Comparison of ENCODE assay signal across 8 mouse cellular contexts in the genomic region with DNA sequence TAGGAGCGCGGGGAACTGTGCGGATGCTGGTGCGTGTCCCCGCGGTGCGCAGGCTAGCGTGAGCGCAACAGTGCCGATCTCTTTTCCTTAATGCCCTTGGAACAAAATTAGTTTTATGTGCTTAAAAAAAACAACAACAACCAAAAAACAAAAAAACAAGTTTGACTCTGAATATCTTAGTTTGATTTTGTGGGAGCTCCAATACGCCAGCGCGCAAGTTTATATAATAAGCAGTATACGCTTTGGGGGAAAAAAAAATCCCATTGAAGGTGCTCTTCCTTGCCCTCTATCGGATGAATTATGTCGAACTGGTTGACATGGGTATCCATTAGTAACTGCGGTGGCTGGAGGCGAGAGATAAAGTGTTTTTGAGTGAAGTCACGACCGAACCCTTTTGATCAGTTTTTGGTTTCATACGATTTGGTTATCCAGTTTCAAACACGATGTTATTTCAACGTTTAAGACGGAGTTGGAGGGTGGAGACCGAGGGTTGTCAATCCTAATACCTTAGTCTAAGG. TPM values are rescaled to one million over a fixed set of nuclear protein-coding genes. Genes with fewer than 3 reads are reported as not detected.
DNase-seq lines count a peak whose midpoint lies in the region; ATAC-seq lines count a peak whose summit lies in the region.

No protein-coding gene starts in this region.

- peak overlapping the region; percentile 100 for H3K4me2 ChIP-seq in kidney, embryonic 16.5 days (replicated peaks; ENCODE audit: low read depth, low read length)
- H3K4me2 ChIP-seq in stomach, embryonic 15.5 days: peak overlapping the region; percentile 100

- no peaks in the 10 kb centered on the region for H3K36me3 ChIP-seq in kidney, embryonic 16.5 days (ENCODE audit: insufficient read depth, low read length)
- no peaks in the 10 kb centered on the region for H3K36me3 ChIP-seq in hindbrain, embryonic 10.5 days
- no peaks in the 10 kb centered on the region for H3K36me3 ChIP-seq in stomach, embryonic 15.5 days

- peaks cover 5% of the 10 kb centered on the region; the same call in 1 of the 2 replicates for H3K4me1 ChIP-seq in kidney, embryonic 16.5 days (ENCODE audit: insufficient read depth, low read length)
- peaks cover 10% of the 10 kb centered on the region for H3K4me1 ChIP-seq in hindbrain, embryonic 10.5 days (replicated peaks)
- peaks cover 5% of the 10 kb centered on the region for H3K4me1 ChIP-seq in stomach, embryonic 15.5 days

- DNase-seq in kidney, adult 9 months: no peak
- DNase-seq in ES-CJ7 (ENCODE audit: low read depth, low spot score): peak; percentile 45
- DNase-seq in cerebellum, adult 9-10 months: peak; percentile 83
- peak; percentile 18 for DNase-seq in hindbrain, embryonic 10.5 days (ENCODE audit: low spot score)
- DNase-seq in right cerebral cortex, postnatal 10 days (ENCODE audit: low spot score in 2 of 2): no peak

- H3K9ac ChIP-seq in kidney, embryonic 16.5 days (replicated peaks; ENCODE audit: low read length): peak overlapping the region; percentile 56
- H3K9ac ChIP-seq in stomach, embryonic 15.5 days: peak overlapping the region; percentile 37; the same call in 1 of the 2 replicates

- no peak overlapping the region for H3K27ac ChIP-seq in kidney, embryonic 16.5 days (ENCODE audit: low read length)
- 0 out of 2 replicates have a peak overlapping the region, but pooled peaks have one; percentile 42 for H3K27ac ChIP-seq in hindbrain, embryonic 10.5 days
- no peak overlapping the region for H3K27ac ChIP-seq in stomach, embryonic 15.5 days

- WGBS in kidney, embryonic 16.5 days: 5% methylated on average over 25 of the region's 25 CpGs
- 5% methylated on average over 25 of the region's 25 CpGs for WGBS in hindbrain, embryonic 10.5 days
- WGBS in stomach, embryonic 15.5 days: 2% methylated on average over 25 of the region's 25 CpGs

- peak overlapping the region; percentile 65 for H3K4me3 ChIP-seq in kidney, embryonic 16.5 days (ENCODE audit: low read length)
- H3K4me3 ChIP-seq in hindbrain, embryonic 10.5 days: peak overlapping the region; percentile 87
- peak overlapping the region; percentile 59 for H3K4me3 ChIP-seq in stomach, embryonic 15.5 days (replicated peaks)

- H3K27me3 ChIP-seq in kidney, embryonic 16.5 days (ENCODE audit: insufficient read depth, low read length): peaks cover 24% of the 10 kb centered on the region
- H3K27me3 ChIP-seq in hindbrain, embryonic 10.5 days (ENCODE audit: insufficient read depth, poor library complexity, severe bottlenecking): peaks cover 32% of the 10 kb centered on the region
- H3K27me3 ChIP-seq in stomach, embryonic 15.5 days (replicated peaks): peaks cover 18% of the 10 kb centered on the region

- no peaks in the 10 kb centered on the region for H3K9me3 ChIP-seq in kidney, embryonic 16.5 days (ENCODE audit: low read length)
- H3K9me3 ChIP-seq in hindbrain, embryonic 10.5 days: no peaks in the 10 kb centered on the region
- H3K9me3 ChIP-seq in stomach, embryonic 15.5 days: no peaks in the 10 kb centered on the region

- ATAC-seq in kidney, embryonic 16.5 days (ENCODE audit: low FRiP score, low TSS enrichment): no peak
- peak; percentile 25; the same call in 1 of the 2 replicates for ATAC-seq in megakaryocyte, adult 5-6 weeks (ENCODE audit: poor library complexity, severe bottlenecking)
- peak; percentile 73; the same call in 1 of the 2 replicates for ATAC-seq in stomach, embryonic 15.5 days (ENCODE audit: insufficient read depth, low FRiP score, low read depth)

RNA-seq across cellular contexts. Expression of a gene that starts 0.8 kb away (rescaled TPM):
- polyA plus RNA-seq in kidney, embryonic 16.5 days (2015; fragmentation: Nextera tagmentation; extraction: Ambion mirVana): 7.1 and 9.1 TPM in 2 replicates
- 14.5 and 14.9 TPM in 2 replicates for polyA plus RNA-seq in hindbrain, embryonic 10.5 days (2016; fragmentation: Nextera tagmentation; extraction: Ambion mirVana)
- 22.5 and 23.9 TPM in 2 replicates for total RNA-seq in megakaryocyte, adult 5-6 weeks (2015)
- total RNA-seq in megakaryocyte, adult 5-6 weeks (2017): 44.6 and 54.5 TPM in 2 replicates
- 9.8 and 13.4 TPM in 2 replicates for polyA plus RNA-seq in stomach, embryonic 15.5 days (2015; fragmentation: Nextera tagmentation; extraction: Ambion mirVana)

RNA-seq across cellular contexts. Expression of a gene that starts 27.3 kb away (rescaled TPM):
- polyA plus RNA-seq in kidney, embryonic 16.5 days (2015; fragmentation: Nextera tagmentation; extraction: Ambion mirVana): 15.8 and 18.7 TPM in 2 replicates
- 13.6 and 14.3 TPM in 2 replicates for polyA plus RNA-seq in hindbrain, embryonic 10.5 days (2016; fragmentation: Nextera tagmentation; extraction: Ambion mirVana)
- total RNA-seq in megakaryocyte, adult 5-6 weeks (2015): 37.5 and 42.9 TPM in 2 replicates
- 45.5 and 47.9 TPM in 2 replicates for total RNA-seq in megakaryocyte, adult 5-6 weeks (2017)
- polyA plus RNA-seq in stomach, embryonic 15.5 days (2015; fragmentation: Nextera tagmentation; extraction: Ambion mirVana): 16.3 and 16.7 TPM in 2 replicates

Comparison
In these comparisons a context has a peak if more than half of its experiments do, and no peak if none do; other contexts are left out.
1. DNase-seq: peak in ES-CJ7 (single experiment), cerebellum, adult 9-10 months (single experiment) and hindbrain, embryonic 10.5 days (single experiment); none in kidney, adult 9 months (single experiment) and right cerebral cortex, postnatal 10 days (0 of 2).
2. Peak in every context shown above with its lines, with median percentiles within 50 percentile points of each other: H3K4me3 ChIP-seq.